Mouse (Mus musculus): Measurements from ENCODE around the gene Rpusd1. TPM values are rescaled to one million over a fixed set of nuclear protein-coding genes. Genes with fewer than 3 reads are reported as not detected.

Rpusd1 gene
- total and polyA plus RNA-seq, 3 experiments: 5.6 to 13.8 (median 5.8) TPM

DNA sequence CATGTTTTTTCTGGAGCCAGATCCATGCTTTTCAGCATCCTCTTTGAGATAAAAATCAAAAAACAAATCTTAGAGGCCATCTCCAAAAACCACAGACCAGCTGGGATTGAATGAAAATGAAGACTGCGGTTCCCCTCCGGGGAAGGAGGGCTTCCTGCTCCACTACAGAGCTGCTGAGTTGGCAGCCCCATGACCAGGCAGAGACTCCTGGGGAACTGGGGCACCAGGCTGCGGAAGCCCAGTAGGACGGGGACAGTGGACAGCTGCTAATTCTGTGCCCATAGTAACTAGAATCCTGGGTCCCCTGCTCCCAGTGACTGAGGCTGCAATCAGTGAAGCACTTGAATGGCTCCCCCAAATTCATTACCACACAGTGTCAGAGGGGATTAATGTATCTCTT is 45.8 kb upstream of the Rpusd1 start:
- H3K9me3 ChIP-seq (replicated peaks; ENCODE audit: low read length): peaks cover under 1% of the 10 kb centered on the region
- peaks cover 79% of the 10 kb centered on the region for H3K27me3 ChIP-seq (replicated peaks)
- H3K4me1 ChIP-seq (ENCODE audit: control insufficient read depth in 1 of 2, insufficient read depth in 2 of 2): peaks cover 0 to 10% of the 10 kb centered on the region in 2 experiments; a peak in 3 of 4 replicates
- no peak overlapping the region for H3K9ac ChIP-seq (ENCODE audit: insufficient read depth, low read depth)
- no peak overlapping the region for H3K4me2 ChIP-seq (ENCODE audit: insufficient read depth, low read depth, poor library complexity, severe bottlenecking)
- no peaks in the 10 kb centered on the region for H3K79me2 ChIP-seq (replicated peaks; ENCODE audit: control insufficient read depth, extremely low read depth, insufficient read depth, poor library complexity, severe bottlenecking)
- H3K27ac ChIP-seq (ENCODE audit: insufficient read depth, low read depth): no peak overlapping the region
- no peaks in the 10 kb centered on the region for H3K36me3 ChIP-seq (replicated peaks in 1 of 2; ENCODE audit: control insufficient read depth in 1 of 2, insufficient read depth in 1 of 2, low read length in 1 of 2)
- in situ Hi-C loops (cut with MboI; ENCODE audit: low pct_ligation_motif_present, low pct_unique_long_range_greater_than_20kb, low sequenced_read_pairs): no loop called here
- no peak for TF ChIP-seq SMC3 (IDR thresholded peaks at IDR 0.05; ENCODE audit: low read depth, low read length)
- TF ChIP-seq MXI1 (IDR thresholded peaks at IDR 0.05; ENCODE audit: low read depth, low read length): no peak
- no peak for TF ChIP-seq MAFK (IDR thresholded peaks at IDR 0.05; ENCODE audit: insufficient replicate concordance, low read length)
- no peak for DNase-seq (ENCODE audit: extremely low read depth)
- no peak overlapping the region for H3K4me3 ChIP-seq (replicated peaks in 1 of 3; ENCODE audit: low read depth in 2 of 3, low read length in 2 of 3, poor library complexity in 1 of 3)
- dilution Hi-C loops (cut with MboI; ENCODE audit: extremely low pct_ligation_motif_present, extremely low pct_unique_long_range_greater_than_20kb, low sequenced_read_pairs): no loop called here

DNA sequence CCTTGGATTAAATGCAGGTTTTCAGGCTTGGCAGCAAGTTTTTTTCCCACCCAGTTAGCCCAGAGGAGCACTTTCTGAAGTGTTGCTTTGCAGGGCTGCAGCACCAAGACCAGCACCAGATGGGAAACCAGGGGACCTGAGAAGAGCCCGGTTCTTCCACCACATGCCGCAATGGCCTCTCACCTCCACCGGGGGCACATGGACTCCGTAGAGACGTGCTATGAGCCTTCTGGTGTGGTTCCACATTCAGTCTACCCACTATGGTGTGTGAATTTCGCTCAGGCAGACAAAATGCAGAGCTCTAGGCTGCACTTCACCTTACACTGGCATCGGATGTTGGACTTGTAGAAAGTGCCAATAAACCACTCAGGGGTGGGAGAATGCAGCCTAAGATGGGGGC is 41.1 kb upstream of the Rpusd1 start:
- in situ Hi-C loops (cut with MboI; ENCODE audit: low pct_ligation_motif_present, low pct_unique_long_range_greater_than_20kb, low sequenced_read_pairs): no loop called here
- peaks cover 88% of the 10 kb centered on the region for H3K27me3 ChIP-seq (replicated peaks)
- H3K4me3 ChIP-seq (replicated peaks in 1 of 3; ENCODE audit: low read depth in 2 of 3, low read length in 2 of 3, poor library complexity in 1 of 3): no peak overlapping the region
- no peak overlapping the region for H3K27ac ChIP-seq (ENCODE audit: insufficient read depth, low read depth)
- no peaks in the 10 kb centered on the region for H3K9me3 ChIP-seq (replicated peaks; ENCODE audit: low read length)
- dilution Hi-C loops (cut with MboI; ENCODE audit: extremely low pct_ligation_motif_present, extremely low pct_unique_long_range_greater_than_20kb, low sequenced_read_pairs): no loop called here
- TF ChIP-seq CTCF (conservative IDR thresholded peaks at IDR 0.05 in 1 of 2, IDR thresholded peaks at IDR 0.05 in 1 of 2; ENCODE audit: low read depth in 2 of 2, low read length in 2 of 2) (peak; percentile 11 to 33; a peak in 2 of 4 replicates), RAD21 (IDR thresholded peaks at IDR 0.05; ENCODE audit: low read depth, low read length) (no peak; the same call in 1 of the 2 replicates)
- no peak overlapping the region for H3K9ac ChIP-seq (ENCODE audit: insufficient read depth, low read depth)
- no peaks in the 10 kb centered on the region for H3K4me1 ChIP-seq (ENCODE audit: control insufficient read depth in 1 of 2, insufficient read depth in 2 of 2)
- no peaks in the 10 kb centered on the region for H3K79me2 ChIP-seq (replicated peaks; ENCODE audit: control insufficient read depth, extremely low read depth, insufficient read depth, poor library complexity, severe bottlenecking)
- no peaks in the 10 kb centered on the region for H3K36me3 ChIP-seq (replicated peaks in 1 of 2; ENCODE audit: control insufficient read depth in 1 of 2, insufficient read depth in 1 of 2, low read length in 1 of 2)
- no peak overlapping the region for H3K4me2 ChIP-seq (ENCODE audit: insufficient read depth, low read depth, poor library complexity, severe bottlenecking)
- peak; percentile 17 for DNase-seq (ENCODE audit: extremely low read depth)

DNA sequence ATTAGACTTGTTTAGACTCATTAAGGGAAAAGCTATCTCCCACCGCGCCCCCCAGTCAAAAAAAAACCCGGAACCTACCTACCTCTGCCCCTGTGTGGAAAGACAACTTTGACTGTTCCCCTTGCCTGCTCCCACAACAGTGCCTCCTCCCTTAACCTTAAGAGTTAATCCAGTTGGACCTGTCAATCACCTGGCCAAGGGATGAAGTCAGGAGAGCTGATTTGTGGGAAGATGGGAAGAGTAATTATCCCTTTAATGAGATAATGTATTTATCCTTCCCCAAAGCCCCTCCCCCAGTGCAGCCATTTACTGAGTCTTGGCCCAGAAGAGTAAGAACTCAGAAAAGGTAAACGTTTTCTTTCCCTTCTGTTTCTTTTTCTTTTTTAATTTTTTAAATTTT is 38.5 kb upstream of the Rpusd1 start:
- no peaks in the 10 kb centered on the region for H3K4me1 ChIP-seq (ENCODE audit: control insufficient read depth in 1 of 2, insufficient read depth in 2 of 2)
- no peaks in the 10 kb centered on the region for H3K9me3 ChIP-seq (replicated peaks; ENCODE audit: low read length)
- no peaks in the 10 kb centered on the region for H3K79me2 ChIP-seq (replicated peaks; ENCODE audit: control insufficient read depth, extremely low read depth, insufficient read depth, poor library complexity, severe bottlenecking)
- no peak for DNase-seq (ENCODE audit: extremely low read depth)
- H3K27ac ChIP-seq (ENCODE audit: insufficient read depth, low read depth): no peak overlapping the region
- no peaks in the 10 kb centered on the region for H3K36me3 ChIP-seq (replicated peaks in 1 of 2; ENCODE audit: control insufficient read depth in 1 of 2, insufficient read depth in 1 of 2, low read length in 1 of 2)
- no peak overlapping the region for H3K4me2 ChIP-seq (ENCODE audit: insufficient read depth, low read depth, poor library complexity, severe bottlenecking)
- no peak overlapping the region for H3K4me3 ChIP-seq (replicated peaks in 1 of 3; ENCODE audit: low read depth in 2 of 3, low read length in 2 of 3, poor library complexity in 1 of 3)
- H3K9ac ChIP-seq (ENCODE audit: insufficient read depth, low read depth): no peak overlapping the region
- H3K27me3 ChIP-seq (replicated peaks): peaks cover 86% of the 10 kb centered on the region
- TF ChIP-seq POLR2A (IDR thresholded peaks at IDR 0.05; ENCODE audit: low read depth, low read length): no peak
- TF ChIP-seq ETS1 (conservative IDR thresholded peaks at IDR 0.05; ENCODE audit: low read depth, low read length): no peak
- TF ChIP-seq UBTF (IDR thresholded peaks at IDR 0.05; ENCODE audit: low read depth, low read length): no peak
- no peak for TF ChIP-seq MEF2A (IDR thresholded peaks at IDR 0.05; ENCODE audit: borderline replicate concordance, low read depth, low read length)
- TF ChIP-seq USF2 (conservative IDR thresholded peaks at IDR 0.05; ENCODE audit: low read depth, low read length): no peak
- no peak for TF ChIP-seq TCF12 (IDR thresholded peaks at IDR 0.05; ENCODE audit: low read depth, low read length)
- no peak for TF ChIP-seq SIN3A (IDR thresholded peaks at IDR 0.05; ENCODE audit: low read length)
- no peak for TF ChIP-seq PAX5 (IDR thresholded peaks at IDR 0.05; ENCODE audit: low read length)
- TF ChIP-seq CHD1 (IDR thresholded peaks at IDR 0.05; ENCODE audit: low read depth, low read length): no peak
- TF ChIP-seq TBP (conservative IDR thresholded peaks at IDR 0.05; ENCODE audit: low read depth, low read length): no peak
- in situ Hi-C loops (cut with MboI; ENCODE audit: low pct_ligation_motif_present, low pct_unique_long_range_greater_than_20kb, low sequenced_read_pairs): no loop called here
- dilution Hi-C loops (cut with MboI; ENCODE audit: extremely low pct_ligation_motif_present, extremely low pct_unique_long_range_greater_than_20kb, low sequenced_read_pairs): no loop called here

Measured in CH12.LX (cell line).